ENCODE assay signal across 8 mouse cellular contexts in genomic region chr16:20547423-20547822, GRCm38 (mm10). TPM values are rescaled to one million over a fixed set of nuclear protein-coding genes. Genes with fewer than 3 reads are reported as not detected.
DNase-seq lines count a peak whose midpoint lies in the region; ATAC-seq and TF ChIP-seq lines count a peak whose summit lies in the region.

No protein-coding gene starts in this region.

- peaks cover 13% of the 10 kb centered on the region for H3K79me2 ChIP-seq in MEL (ENCODE audit: control insufficient read depth, insufficient read depth, low read length, poor library complexity)

- H3K4me3 ChIP-seq in heart, embryonic 14.5 days (ENCODE audit: control insufficient read depth in 1 of 2, insufficient read depth in 1 of 2, low read depth in 1 of 2, low read length in 2 of 2), result peak overlapping the region; percentile 74 to 77; a peak in 3 of 4 replicates
- peak overlapping the region; percentile 71 to 89 for H3K4me3 ChIP-seq in MEL (ENCODE audit: control insufficient read depth in 1 of 2, insufficient read depth in 1 of 2, low read depth in 2 of 2, low read length in 2 of 2)
- H3K4me3 ChIP-seq in intestine, embryonic 14.5 days (ENCODE audit: low read depth, low read length), result peak overlapping the region; percentile 95; the same call in 1 of the 2 replicates
- peak overlapping the region; percentile 84; the same call in 1 of the 2 replicates for H3K4me3 ChIP-seq in midbrain, embryonic 14.5 days (replicated peaks; ENCODE audit: low read depth, low read length)

- no peak for TF ChIP-seq RAD21 in MEL (IDR thresholded peaks at IDR 0.05; ENCODE audit: low read depth, low read length)

- H3K27ac ChIP-seq in heart, embryonic 14.5 days (replicated peaks in 1 of 2; ENCODE audit: control insufficient read depth in 1 of 2, insufficient read depth in 1 of 2, low read depth in 2 of 2, low read length in 2 of 2), result peak overlapping the region in 1 of 2 experiments; percentile 73; a peak in 2 of 4 replicates
- H3K27ac ChIP-seq in MEL (ENCODE audit: control insufficient read depth, low read depth, low read length), result peak overlapping the region; percentile 78
- peak overlapping the region; percentile 34 for H3K27ac ChIP-seq in intestine, embryonic 14.5 days (ENCODE audit: low read depth)
- H3K27ac ChIP-seq in midbrain, embryonic 14.5 days (replicated peaks; ENCODE audit: low read depth, low read length), result no peak overlapping the region

- 50% methylated on average over 5 of the region's 5 CpGs for WGBS in heart, embryonic 14.5 days
- 46% methylated on average over 5 of the region's 5 CpGs for WGBS in intestine, embryonic 14.5 days
- WGBS in midbrain, embryonic 14.5 days, result 61% methylated on average over 5 of the region's 5 CpGs

- no peak for ATAC-seq in heart, embryonic 14.5 days (ENCODE audit: insufficient number of reproducible peaks, insufficient read depth, low FRiP score, low read depth)
- ATAC-seq in intestine, embryonic 14.5 days (replicated peaks; ENCODE audit: low FRiP score, low TSS enrichment, low read depth), result no peak
- no peak for ATAC-seq in midbrain, embryonic 14.5 days (ENCODE audit: low FRiP score, low TSS enrichment)
- no peak for ATAC-seq in erythroid progenitor cell, adult 5-6 weeks (replicated peaks; ENCODE audit: low FRiP score, poor library complexity, severe bottlenecking)

- H3K36me3 ChIP-seq in heart, embryonic 14.5 days (ENCODE audit: control insufficient read depth, insufficient read depth, low read length), result peaks cover 60% of the 10 kb centered on the region
- H3K36me3 ChIP-seq in MEL (ENCODE audit: control insufficient read depth in 1 of 2, insufficient read depth in 2 of 2, low read length in 2 of 2), result peaks cover 6 to 14% of the 10 kb centered on the region in 2 experiments
- H3K36me3 ChIP-seq in intestine, embryonic 14.5 days (ENCODE audit: control insufficient read depth, insufficient read depth, low read length), result peaks cover 63% of the 10 kb centered on the region
- peaks cover 56% of the 10 kb centered on the region for H3K36me3 ChIP-seq in midbrain, embryonic 14.5 days (ENCODE audit: control insufficient read depth, insufficient read depth, low read length)

- TF ChIP-seq EP300 in MEL (IDR thresholded peaks at IDR 0.05; ENCODE audit: low read depth in 1 of 2, low read length in 2 of 2), result no peak

- intact Hi-C loops in left cerebral cortex, postnatal 14 days (cut with DNase I), result loop anchor here (5.0 kb wide), 1 partner anchor 40 kb away; no protein-coding TSS in a partner anchor

- DNase-seq in heart, adult 9 months (ENCODE audit: low spot score in 2 of 2), result no peak
- no peak for DNase-seq in MEL (ENCODE audit: low read depth, low spot score)
- no peak for DNase-seq in intestine, embryonic 14.5 days (ENCODE audit: low spot score)
- DNase-seq in midbrain, embryonic 14.5 days, result no peak
- no peak for DNase-seq in embryo, embryonic 11 days
- no peak for DNase-seq in left cerebral cortex, postnatal 14 days (ENCODE audit: low spot score in 2 of 2)

- H3K9me3 ChIP-seq in heart, embryonic 14.5 days (ENCODE audit: control insufficient read depth, low read length), result no peaks in the 10 kb centered on the region
- no peaks in the 10 kb centered on the region for H3K9me3 ChIP-seq in MEL (replicated peaks; ENCODE audit: insufficient read depth, low read length)
- no peaks in the 10 kb centered on the region for H3K9me3 ChIP-seq in intestine, embryonic 14.5 days (ENCODE audit: control insufficient read depth, low read length)
- no peaks in the 10 kb centered on the region for H3K9me3 ChIP-seq in midbrain, embryonic 14.5 days (ENCODE audit: control insufficient read depth, low read length)

- no peaks in the 10 kb centered on the region for H3K27me3 ChIP-seq in heart, embryonic 14.5 days (ENCODE audit: control insufficient read depth, insufficient read depth, low read length)
- no peaks in the 10 kb centered on the region for H3K27me3 ChIP-seq in MEL (ENCODE audit: control insufficient read depth in 1 of 2, insufficient read depth in 2 of 2, low read length in 2 of 2)
- H3K27me3 ChIP-seq in intestine, embryonic 14.5 days (replicated peaks; ENCODE audit: control insufficient read depth, insufficient read depth, low read length), result no peaks in the 10 kb centered on the region
- no peaks in the 10 kb centered on the region for H3K27me3 ChIP-seq in midbrain, embryonic 14.5 days (ENCODE audit: control insufficient read depth, insufficient read depth, low read length)

- peak overlapping the region; percentile 77 for H3K4me2 ChIP-seq in heart, embryonic 14.5 days (ENCODE audit: low read length)
- H3K4me2 ChIP-seq in intestine, embryonic 14.5 days (ENCODE audit: low read length), result peak overlapping the region; percentile 74
- peak overlapping the region; percentile 61 for H3K4me2 ChIP-seq in midbrain, embryonic 14.5 days (ENCODE audit: low read length)

- peaks cover 2 to 14% of the 10 kb centered on the region in 2 experiments; a peak in 3 of 4 replicates for H3K4me1 ChIP-seq in heart, embryonic 14.5 days (ENCODE audit: control insufficient read depth in 2 of 2, insufficient read depth in 2 of 2, low read length in 2 of 2)
- H3K4me1 ChIP-seq in MEL (ENCODE audit: control insufficient read depth in 1 of 2, insufficient read depth in 2 of 2, low read length in 2 of 2), result peaks cover 0 to 10% of the 10 kb centered on the region in 2 experiments; a peak in 3 of 4 replicates
- H3K4me1 ChIP-seq in intestine, embryonic 14.5 days (replicated peaks; ENCODE audit: control insufficient read depth, insufficient read depth, low read length), result peaks cover 11% of the 10 kb centered on the region
- H3K4me1 ChIP-seq in midbrain, embryonic 14.5 days (ENCODE audit: control insufficient read depth, insufficient read depth, low read length), result peaks cover 10% of the 10 kb centered on the region

- TF ChIP-seq CTCF in MEL (IDR thresholded peaks at IDR 0.05 in 2 of 3, conservative IDR thresholded peaks at IDR 0.05 in 1 of 3; ENCODE audit: control insufficient read depth in 1 of 3, insufficient read depth in 1 of 3, low read depth in 2 of 3, low read length in 3 of 3, poor library complexity in 1 of 3, severe bottlenecking in 1 of 3), result no peak

- H3K9ac ChIP-seq in heart, embryonic 14.5 days (ENCODE audit: low read length), result peak overlapping the region; percentile 82
- H3K9ac ChIP-seq in MEL (ENCODE audit: control insufficient read depth, low read depth, low read length, poor library complexity, severe bottlenecking), result peak overlapping the region; percentile 74
- peak overlapping the region; percentile 48; the same call in 1 of the 2 replicates for H3K9ac ChIP-seq in intestine, embryonic 14.5 days (ENCODE audit: low read length)
- H3K9ac ChIP-seq in midbrain, embryonic 14.5 days (replicated peaks; ENCODE audit: low read length), result no peak overlapping the region

- no peak for TF ChIP-seq POLR2A in MEL (IDR thresholded peaks at IDR 0.05; ENCODE audit: control insufficient read depth in 1 of 2, insufficient read depth in 1 of 2, low read depth in 1 of 2, low read length in 2 of 2, poor library complexity in 1 of 2)

RNA-seq across cellular contexts. Expression of gene Abcf3, which starts 1.0 kb away (rescaled TPM):
- polyA plus RNA-seq in heart, embryonic 14.5 days (2014; fragmentation: Nextera tagmentation; extraction: Ambion mirVana), result 37.1 and 46.0 TPM in 2 replicates
- 42.0 and 46.5 TPM in 2 replicates for total RNA-seq in MEL (2012; rRNA removed)
- polyA plus RNA-seq in MEL (2012; ENCODE audit: insufficient read depth in 1 of 2, insufficient read length in 2 of 2, low read depth in 1 of 2, low replicate concordance in 2 of 2, missing spikeins in 1 of 2), result 10 to 100 TPM in 1 of 2 experiments, not detected in 1; 79.6 TPM
- 47.9 and 55.5 TPM in 2 replicates for polyA plus RNA-seq in intestine, embryonic 14.5 days (2014; fragmentation: Nextera tagmentation; extraction: Ambion mirVana)
- 69.6 and 79.9 TPM in 2 replicates for polyA plus RNA-seq in midbrain, embryonic 14.5 days (2014; fragmentation: Nextera tagmentation; extraction: Ambion mirVana)
- 22.2 and 23.1 TPM in 2 replicates for total RNA-seq in erythroid progenitor cell, adult 5-6 weeks (2015; ENCODE audit: low replicate concordance)
- 32.1 and 40.5 TPM in 2 replicates for total RNA-seq in erythroid progenitor cell, adult 5-6 weeks (2017; ENCODE audit: low replicate concordance)
- 10 to 100 TPM; 82.9 to 86.5 TPM for total RNA-seq in left cerebral cortex, postnatal 14 days (2021)

RNA-seq across cellular contexts. Expression of gene Ap2m1, which starts 12.1 kb away (rescaled TPM):
- polyA plus RNA-seq in heart, embryonic 14.5 days (2014; fragmentation: Nextera tagmentation; extraction: Ambion mirVana), result 451 and 502 TPM in 2 replicates
- total RNA-seq in MEL (2012; rRNA removed), result 185 and 199 TPM in 2 replicates
- polyA plus RNA-seq in MEL (2012; ENCODE audit: insufficient read depth in 1 of 2, insufficient read length in 2 of 2, low read depth in 1 of 2, low replicate concordance in 2 of 2, missing spikeins in 1 of 2), result 1,000 to 10,000 TPM in 1 of 2 experiments, 100 to 1,000 TPM in 1; 312 to 1,810 TPM
- polyA plus RNA-seq in intestine, embryonic 14.5 days (2014; fragmentation: Nextera tagmentation; extraction: Ambion mirVana), result 630 and 682 TPM in 2 replicates
- 1,285 and 1,320 TPM in 2 replicates for polyA plus RNA-seq in midbrain, embryonic 14.5 days (2014; fragmentation: Nextera tagmentation; extraction: Ambion mirVana)
- 214 and 297 TPM in 2 replicates for total RNA-seq in erythroid progenitor cell, adult 5-6 weeks (2015; ENCODE audit: low replicate concordance)
- total RNA-seq in erythroid progenitor cell, adult 5-6 weeks (2017; ENCODE audit: low replicate concordance), result 271 and 285 TPM in 2 replicates
- 100 to 1,000 TPM; 917 to 964 TPM for total RNA-seq in left cerebral cortex, postnatal 14 days (2021)

RNA-seq across cellular contexts. Expression of gene Dvl3, which starts 30.6 kb away (rescaled TPM):
- polyA plus RNA-seq in heart, embryonic 14.5 days (2014; fragmentation: Nextera tagmentation; extraction: Ambion mirVana), result 20.7 and 21.0 TPM in 2 replicates
- total RNA-seq in MEL (2012; rRNA removed), result 4.0 and 4.1 TPM in 2 replicates
- polyA plus RNA-seq in MEL (2012; ENCODE audit: insufficient read depth in 1 of 2, insufficient read length in 2 of 2, low read depth in 1 of 2, low replicate concordance in 2 of 2, missing spikeins in 1 of 2), result 10 to 100 TPM in 1 of 2 experiments, not detected in 1; 20.5 TPM
- polyA plus RNA-seq in intestine, embryonic 14.5 days (2014; fragmentation: Nextera tagmentation; extraction: Ambion mirVana), result 24.6 and 26.1 TPM in 2 replicates
- 35.8 and 40.2 TPM in 2 replicates for polyA plus RNA-seq in midbrain, embryonic 14.5 days (2014; fragmentation: Nextera tagmentation; extraction: Ambion mirVana)
- 6.1 and 18.0 TPM in 2 replicates for total RNA-seq in erythroid progenitor cell, adult 5-6 weeks (2015; ENCODE audit: low replicate concordance)
- total RNA-seq in erythroid progenitor cell, adult 5-6 weeks (2017; ENCODE audit: low replicate concordance), result 1.3 and 3.6 TPM in 2 replicates
- 10 to 100 TPM; 82.2 to 86.1 TPM for total RNA-seq in left cerebral cortex, postnatal 14 days (2021)

RNA-seq across cellular contexts. Expression of gene Vwa5b2, which starts 41.8 kb away (rescaled TPM):
- 0.23 and 0.54 TPM in 2 replicates for polyA plus RNA-seq in heart, embryonic 14.5 days (2014; fragmentation: Nextera tagmentation; extraction: Ambion mirVana)
- 0.07 and 0.15 TPM in 2 replicates for total RNA-seq in MEL (2012; rRNA removed)
- polyA plus RNA-seq in MEL (2012; ENCODE audit: insufficient read depth in 1 of 2, insufficient read length in 2 of 2, low read depth in 1 of 2, low replicate concordance in 2 of 2, missing spikeins in 1 of 2), result under 1 TPM in 1 of 2 experiments, not detected in 1; 0.33 TPM
- polyA plus RNA-seq in intestine, embryonic 14.5 days (2014; fragmentation: Nextera tagmentation; extraction: Ambion mirVana), result 5.3 and 6.2 TPM in 2 replicates
- 12.1 and 15.8 TPM in 2 replicates for polyA plus RNA-seq in midbrain, embryonic 14.5 days (2014; fragmentation: Nextera tagmentation; extraction: Ambion mirVana)
- total RNA-seq in erythroid progenitor cell, adult 5-6 weeks (2015; ENCODE audit: low replicate concordance), result not detected in 2 replicates
- 0.77 TPM in 1 of 2 replicates, not detected in the other for total RNA-seq in erythroid progenitor cell, adult 5-6 weeks (2017; ENCODE audit: low replicate concordance)
- 10 to 100 TPM; 58.6 to 63.8 TPM for total RNA-seq in left cerebral cortex, postnatal 14 days (2021)

RNA-seq across cellular contexts. Expression of gene Eif2b5, which starts 48.8 kb away (rescaled TPM):
- 67.3 and 69.6 TPM in 2 replicates for polyA plus RNA-seq in heart, embryonic 14.5 days (2014; fragmentation: Nextera tagmentation; extraction: Ambion mirVana)
- total RNA-seq in MEL (2012; rRNA removed), result 131 and 137 TPM in 2 replicates
- polyA plus RNA-seq in MEL (2012; ENCODE audit: insufficient read depth in 1 of 2, insufficient read length in 2 of 2, low read depth in 1 of 2, low replicate concordance in 2 of 2, missing spikeins in 1 of 2), result 100 to 1,000 TPM in 1 of 2 experiments, 10 to 100 TPM in 1; 91.1 to 115 TPM
- 98.9 and 99.8 TPM in 2 replicates for polyA plus RNA-seq in intestine, embryonic 14.5 days (2014; fragmentation: Nextera tagmentation; extraction: Ambion mirVana)
- polyA plus RNA-seq in midbrain, embryonic 14.5 days (2014; fragmentation: Nextera tagmentation; extraction: Ambion mirVana), result 65.8 and 97.4 TPM in 2 replicates
- 33.2 and 54.9 TPM in 2 replicates for total RNA-seq in erythroid progenitor cell, adult 5-6 weeks (2015; ENCODE audit: low replicate concordance)
- total RNA-seq in erythroid progenitor cell, adult 5-6 weeks (2017; ENCODE audit: low replicate concordance), result 11.5 and 18.9 TPM in 2 replicates
- 10 to 100 TPM; 55.0 to 57.6 TPM for total RNA-seq in left cerebral cortex, postnatal 14 days (2021)
